ENCODE assay signal across 24 mouse cellular contexts in the genomic region with DNA sequence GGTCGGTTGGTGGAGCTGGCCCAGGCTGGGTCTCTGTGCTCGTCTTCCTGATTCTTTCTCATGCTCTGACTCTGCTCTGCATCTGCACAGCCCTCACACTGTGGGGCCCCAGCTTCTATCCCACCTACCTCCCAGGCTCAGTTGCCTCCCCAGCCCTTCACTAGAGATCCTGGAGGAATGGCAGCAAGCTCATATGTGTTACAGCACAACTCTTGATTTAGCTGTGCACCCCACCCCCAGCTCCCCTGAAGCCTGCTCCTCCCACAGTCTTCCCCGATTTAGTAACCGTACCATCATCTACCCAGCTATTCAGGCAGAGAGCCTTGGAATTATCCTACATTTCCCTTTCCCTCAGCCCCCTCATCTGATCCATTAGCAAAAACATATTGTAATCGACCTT. TPM values are rescaled to one million over a fixed set of nuclear protein-coding genes. Genes with fewer than 3 reads are reported as not detected.
DNase-seq lines count a peak whose midpoint lies in the region; ATAC-seq and TF ChIP-seq lines count a peak whose summit lies in the region.
"Had no signal": no experiment of that assay in that cellular context is flagged by ENCODE, and none has a peak within 500 bp of the region (broad histone marks: within the 10 kb centered on the region; RNA-seq: fewer than 3 reads in every experiment).

No protein-coding gene starts in this region.

- H3K4me3 ChIP-seq in intestine, embryonic 16.5 days (ENCODE audit: low read length), result no peak overlapping the region
- no peak overlapping the region for H3K4me3 ChIP-seq in heart, adult 2 months
- no peak overlapping the region for H3K4me3 ChIP-seq in midbrain, postnatal 0 days (ENCODE audit: low read depth, low read length)
- H3K4me3 ChIP-seq: embryonic facial prominence, embryonic 15.5 days; hindbrain, embryonic 10.5 days; midbrain, embryonic 12.5 days; neural tube, embryonic 12.5 days had no signal

- peak; percentile 65 for DNase-seq in layer of hippocampus, adult 11-12 months (ENCODE audit: low spot score)
- DNase-seq in layer of hippocampus, adult 9-10 months (ENCODE audit: low spot score), result no peak
- DNase-seq in left cerebral cortex, adult 9 months (ENCODE audit: low spot score in 2 of 2), result peak; percentile 84 to 86
- peak; percentile 81 to 88 for DNase-seq in right cerebral cortex, postnatal 10 days (ENCODE audit: low spot score in 2 of 2)
- no peak for DNase-seq in heart, adult 2 months
- DNase-seq in midbrain, postnatal 0 days (ENCODE audit: low spot score), result no peak
- DNase-seq: adrenal gland, postnatal 25 days; cerebellum, adult 11-12 months; cerebellum, postnatal 14 days; forebrain, postnatal 0 days; gastrocnemius, postnatal 14 days; heart, adult 18-20 months; kidney, adult 18-20 months; thymus, postnatal 14 days had no signal

- H3K4me1 ChIP-seq in intestine, embryonic 16.5 days (ENCODE audit: control insufficient read depth, insufficient read depth, low read length), result no peaks in the 10 kb centered on the region
- no peaks in the 10 kb centered on the region for H3K4me1 ChIP-seq in heart, adult 2 months (ENCODE audit: control insufficient read depth, insufficient read depth, low read length)
- H3K4me1 ChIP-seq in midbrain, postnatal 0 days (ENCODE audit: insufficient read depth, low read length), result peaks cover 13% of the 10 kb centered on the region; the same call in 1 of the 2 replicates
- H3K4me1 ChIP-seq: embryonic facial prominence, embryonic 15.5 days had no signal

- H3K27ac ChIP-seq in intestine, embryonic 16.5 days (ENCODE audit: low read length), result no peak overlapping the region
- H3K27ac ChIP-seq in heart, adult 2 months, result no peak overlapping the region
- no peak overlapping the region for H3K27ac ChIP-seq in midbrain, postnatal 0 days (ENCODE audit: low read depth, low read length)
- H3K27ac ChIP-seq: embryonic facial prominence, embryonic 15.5 days; hindbrain, embryonic 10.5 days; hindbrain, postnatal 0 days; kidney, postnatal 0 days; midbrain, embryonic 12.5 days; neural tube, embryonic 12.5 days had no signal

- H3K9ac ChIP-seq in intestine, embryonic 16.5 days (ENCODE audit: low read depth, low read length), result no peak overlapping the region
- no peak overlapping the region for H3K9ac ChIP-seq in heart, adult 2 months (ENCODE audit: low read depth, low read length)
- H3K9ac ChIP-seq in midbrain, postnatal 0 days (replicated peaks; ENCODE audit: low read length, poor library complexity, severe bottlenecking), result no peak overlapping the region
- H3K9ac ChIP-seq: embryonic facial prominence, embryonic 15.5 days; forebrain, postnatal 0 days; midbrain, embryonic 12.5 days; neural tube, embryonic 12.5 days had no signal

- H3K36me3 ChIP-seq in intestine, embryonic 16.5 days (ENCODE audit: control insufficient read depth, insufficient read depth, low read length), result no peaks in the 10 kb centered on the region
- H3K36me3 ChIP-seq in heart, adult 2 months (ENCODE audit: control insufficient read depth, insufficient read depth, low read length), result no peaks in the 10 kb centered on the region
- H3K36me3 ChIP-seq in midbrain, postnatal 0 days (ENCODE audit: insufficient read depth, low read length), result no peaks in the 10 kb centered on the region
- H3K36me3 ChIP-seq: embryonic facial prominence, embryonic 15.5 days; hindbrain, embryonic 10.5 days; midbrain, embryonic 12.5 days; neural tube, embryonic 12.5 days had no signal

- WGBS in intestine, embryonic 16.5 days, result 81% methylated on average over 5 of the region's 5 CpGs
- 81% methylated on average over 5 of the region's 5 CpGs for WGBS in heart, adult 2 months
- WGBS in midbrain, postnatal 0 days, result 90% methylated on average over 5 of the region's 5 CpGs

- no peak for TF ChIP-seq EP300 in heart, adult 2 months (IDR thresholded peaks at IDR 0.05; ENCODE audit: insufficient read depth, low read depth, low read length)

- H3K4me2 ChIP-seq in intestine, embryonic 16.5 days (ENCODE audit: low read depth, low read length), result no peak overlapping the region
- H3K4me2 ChIP-seq in midbrain, postnatal 0 days (ENCODE audit: low read depth, low read length, poor library complexity, severe bottlenecking), result no peak overlapping the region
- H3K4me2 ChIP-seq: embryonic facial prominence, embryonic 15.5 days; midbrain, embryonic 12.5 days; neural tube, embryonic 12.5 days had no signal

- peak; percentile 77 for ATAC-seq in frontal cortex, adult (ENCODE audit: low TSS enrichment)
- no peak for ATAC-seq in intestine, embryonic 16.5 days
- no peak for ATAC-seq in midbrain, postnatal 0 days (ENCODE audit: low FRiP score)
- ATAC-seq: forebrain, postnatal 0 days; hindbrain, postnatal 0 days; lung, postnatal 0 days; Patski had no signal

- H3K9me3 ChIP-seq in intestine, embryonic 16.5 days (ENCODE audit: control insufficient read depth, low read length), result no peaks in the 10 kb centered on the region
- H3K9me3 ChIP-seq in midbrain, postnatal 0 days (ENCODE audit: low read length), result no peaks in the 10 kb centered on the region
- H3K9me3 ChIP-seq: embryonic facial prominence, embryonic 15.5 days; hindbrain, embryonic 10.5 days; midbrain, embryonic 12.5 days; neural tube, embryonic 12.5 days had no signal

- intact Hi-C loops in heart, adult 2 months (cut with DNase I), result no loop called here

- no peaks in the 10 kb centered on the region for H3K27me3 ChIP-seq in intestine, embryonic 16.5 days (replicated peaks; ENCODE audit: control insufficient read depth, insufficient read depth, low read length)
- no peaks in the 10 kb centered on the region for H3K27me3 ChIP-seq in heart, adult 2 months (ENCODE audit: control insufficient read depth, insufficient read depth, low read length)
- H3K27me3 ChIP-seq in midbrain, postnatal 0 days (ENCODE audit: insufficient read depth, low read length), result no peaks in the 10 kb centered on the region
- H3K27me3 ChIP-seq: embryonic facial prominence, embryonic 15.5 days; neural tube, embryonic 12.5 days; Patski had no signal

- no peaks in the 10 kb centered on the region for H3K79me2 ChIP-seq in heart, adult 2 months (replicated peaks; ENCODE audit: control insufficient read depth, insufficient read depth, low read length)

- no peak for TF ChIP-seq POLR2A in heart, adult 2 months (IDR thresholded peaks at IDR 0.05; ENCODE audit: insufficient read depth, low read depth, low read length)

- no peak for TF ChIP-seq CTCF in heart, adult 2 months (IDR thresholded peaks at IDR 0.05)
- no peak for TF ChIP-seq CTCF in midbrain, postnatal 0 days (IDR thresholded peaks at IDR 0.05)

RNA-seq across cellular contexts. Expression of gene Ywhah, which starts 17.5 kb away (rescaled TPM):
- 408 and 430 TPM in 2 replicates for polyA plus RNA-seq in intestine, embryonic 16.5 days (2015; fragmentation: Nextera tagmentation; extraction: Ambion mirVana)
- total RNA-seq in heart, adult 2 months (2021), result 100 to 1,000 TPM in 1 of 2 experiments, 10 to 100 TPM in 1; 75.4 to 106 TPM
- polyA plus RNA-seq in heart, adult 2 months (2012; rRNA removed), result 82.2 and 114 TPM in 2 replicates
- 704 and 729 TPM in 2 replicates for total RNA-seq in midbrain, postnatal 0 days (2014; rRNA removed)
- 1,094 and 1,095 TPM in 2 replicates for polyA plus RNA-seq in midbrain, postnatal 0 days (2015; fragmentation: Nextera tagmentation; extraction: Ambion mirVana)

Comparison
In these comparisons a context has a peak if more than half of its experiments do, and no peak if none do; other contexts are left out.
1. DNase-seq: peak in layer of hippocampus, adult 11-12 months (single experiment), left cerebral cortex, adult 9 months (2 of 2) and right cerebral cortex, postnatal 10 days (2 of 2); none in layer of hippocampus, adult 9-10 months (single experiment), heart, adult 2 months (0 of 2) and midbrain, postnatal 0 days (single experiment).